In the genomic region with DNA sequence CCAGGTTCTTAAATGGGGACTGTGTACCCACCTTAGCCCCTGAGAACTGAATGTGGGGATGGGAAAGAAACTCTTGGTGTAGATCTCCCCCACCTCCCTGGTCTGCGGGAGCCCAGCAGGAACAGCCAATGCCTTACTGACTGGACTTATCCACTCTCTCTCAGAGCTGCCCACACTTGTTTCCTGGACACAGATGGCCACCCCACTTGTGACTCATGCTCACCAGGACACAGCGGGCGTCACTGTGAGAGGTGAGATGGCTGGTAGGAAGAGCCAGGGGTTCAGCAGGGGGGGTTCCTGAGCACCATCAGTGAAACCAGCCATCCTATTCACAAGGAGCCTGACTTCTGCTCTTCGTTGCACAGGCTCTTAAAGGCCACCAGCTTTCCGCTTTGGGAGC, we compare ENCODE assay signal across 20 mouse cellular contexts. TPM values are rescaled to one million over a fixed set of nuclear protein-coding genes. Genes with fewer than 3 reads are reported as not detected.
"Had no signal": no experiment of that assay in that cellular context is flagged by ENCODE, and none has a peak within 500 bp of the region (broad histone marks: within the 10 kb centered on the region; RNA-seq: fewer than 3 reads in every experiment).

No protein-coding gene starts in this region.

- H3K4me3 ChIP-seq: kidney, embryonic 15.5 days; left cerebral cortex, adult 2 months; limb, embryonic 10.5 days; liver, embryonic 15.5 days; midbrain, embryonic 13.5 days; myocyte; neural tube, embryonic 15.5 days had no signal

- ATAC-seq: lung, postnatal 0 days; midbrain, embryonic 13.5 days had no signal

- DNase-seq: kidney, postnatal 25 days; lung, adult 2 months; lung, postnatal 36 days; thymus, postnatal 4 days had no signal

- H3K27ac ChIP-seq: kidney, embryonic 15.5 days; left cerebral cortex, adult 2 months; limb, embryonic 10.5 days; liver, embryonic 15.5 days; midbrain, embryonic 13.5 days; neural tube, embryonic 15.5 days; stomach, postnatal 0 days had no signal

- H3K27me3 ChIP-seq: kidney, embryonic 15.5 days; liver, embryonic 15.5 days; midbrain, embryonic 13.5 days; neural tube, embryonic 15.5 days had no signal

- H3K4me1 ChIP-seq: kidney, embryonic 15.5 days; limb, embryonic 10.5 days; liver, embryonic 15.5 days; midbrain, embryonic 13.5 days; neural tube, embryonic 15.5 days had no signal

- H3K36me3 ChIP-seq: neural tube, embryonic 15.5 days had no signal

- H3K9ac ChIP-seq: kidney, embryonic 15.5 days; liver, embryonic 15.5 days; midbrain, embryonic 13.5 days; neural tube, embryonic 15.5 days had no signal

- H3K9me3 ChIP-seq: kidney, embryonic 15.5 days; limb, embryonic 10.5 days; liver, embryonic 15.5 days; midbrain, embryonic 13.5 days; neural tube, embryonic 15.5 days had no signal

- H3K4me2 ChIP-seq: kidney, embryonic 15.5 days; liver, embryonic 11.5 days; liver, embryonic 15.5 days; midbrain, embryonic 13.5 days; neural tube, embryonic 15.5 days had no signal

RNA-seq across cellular contexts. Expression of a gene that starts 51.8 kb away (rescaled TPM):
- total RNA-seq: megakaryocyte progenitor cell, adult 5-6 weeks had no signal

RNA-seq across cellular contexts. Expression of a gene that starts 54.0 kb away (rescaled TPM):
- total RNA-seq: layer of hippocampus, postnatal 25 days; left cerebral cortex, adult 2 months; left cerebral cortex, postnatal 14 days; megakaryocyte progenitor cell, adult 5-6 weeks had no signal
- polyA plus RNA-seq: kidney, embryonic 15.5 days; limb, embryonic 10.5 days; limb, embryonic 14.5 days; liver, embryonic 11.5 days; liver, embryonic 15.5 days; lung, adult 2 months; myocyte; neural tube, embryonic 11.5 days; neural tube, embryonic 15.5 days; small intestine, adult 2 months; stomach, postnatal 0 days had no signal
